Mouse (Mus musculus) heart, embryonic 13.5 days (tissue): ENCODE measurements at regions not wholly inside any gene's neighbourhood (a gene's known extent, or its start where the extent isn't known, plus 50 kb on each side); places are given as distances from the start of the nearest gene placed in this dataset.

Source experiments
- ATAC-seq: fragments of 200-750 bp; cut with Nextera tagmentation; 2 replicates; pipeline ENCODE4 v1.8.0; 2017; ENCODE audit warnings: moderate TSS enrichment; ENCODE audit not compliant: insufficient number of reproducible peaks, low FRiP score, low TSS enrichment; ENCODE audit errors: extremely low read depth
- H3K27ac ChIP-seq: fragments of 300-500 bp; sonication (generic); replicated peaks from 2 replicates; pipeline ENCODE4 v1.5.1; 2015; ENCODE audit warnings: moderate library complexity, mild to moderate bottlenecking, inconsistent platforms
- H3K27me3 ChIP-seq: fragments of 300-500 bp; sonication (generic); replicated peaks from 2 replicates; pipeline ENCODE4 v1.6.1; 2015; ENCODE audit warnings: mild to moderate bottlenecking, inconsistent platforms
- H3K36me3 ChIP-seq: fragments of 300-500 bp; sonication (generic); 2 replicates; pipeline ENCODE4 v1.6.1; 2015; ENCODE audit warnings: mild to moderate bottlenecking, inconsistent platforms
- H3K4me1 ChIP-seq: fragments of 300-500 bp; sonication (generic); 2 replicates; pipeline ENCODE4 v1.6.1; 2015; ENCODE audit warnings: inconsistent platforms
- H3K4me2 ChIP-seq: fragments of 300-500 bp; sonication (generic); 2 replicates; pipeline ENCODE4 v1.6.1; 2015; ENCODE audit warnings: inconsistent platforms, mild to moderate bottlenecking, moderate library complexity
- H3K4me3 ChIP-seq: fragments of 300-500 bp; sonication (generic); 2 replicates; pipeline ENCODE4 v1.5.1; 2015; ENCODE audit warnings: moderate library complexity, mild to moderate bottlenecking, inconsistent platforms
- H3K9ac ChIP-seq: fragments of 300-500 bp; sonication (generic); 2 replicates; pipeline ENCODE4 v1.6.1; 2015; ENCODE audit warnings: inconsistent platforms, mild to moderate bottlenecking, moderate library complexity
- H3K9me3 ChIP-seq: fragments of 300-500 bp; sonication (generic); 2 replicates; pipeline ENCODE4 v1.6.1; 2016; ENCODE audit warnings: inconsistent platforms
- WGBS: fragments of 180-500 bp; shearing (Covaris S2); methylation state at CpG from one replicate; pipeline ENCODE4 v1.1.7; 2015; ENCODE audit warnings: mixed read lengths; 5-methylcytosine and 5-hydroxymethylcytosine counted together

GRCm38 (mm10) chr7:130095141-130095540, 425.0 kb downstream of the Ate1 start:
- H3K4me1 ChIP-seq = no peaks in the 10 kb centered on the region
- H3K4me2 ChIP-seq = no peak overlapping the region
- no peak overlapping the region for H3K4me3 ChIP-seq
- no peak overlapping the region for H3K9ac ChIP-seq
- H3K27ac ChIP-seq = no peak overlapping the region
- H3K36me3 ChIP-seq = no peaks in the 10 kb centered on the region
- no peaks in the 10 kb centered on the region for H3K27me3 ChIP-seq
- ATAC-seq = no peak
- no peaks in the 10 kb centered on the region for H3K9me3 ChIP-seq
- WGBS = 76% methylated on average over 4 of the region's 4 CpGs

GRCm38 (mm10) chr7:130098606-130099005, 421.6 kb downstream of the Ate1 start:
- H3K36me3 ChIP-seq = no peaks in the 10 kb centered on the region
- no peak for ATAC-seq
- H3K27me3 ChIP-seq = no peaks in the 10 kb centered on the region
- peaks cover under 1% of the 10 kb centered on the region; the same call in 1 of the 2 replicates for H3K4me1 ChIP-seq
- no peak overlapping the region for H3K27ac ChIP-seq
- H3K9ac ChIP-seq = no peak overlapping the region
- no peaks in the 10 kb centered on the region for H3K9me3 ChIP-seq
- WGBS = 67% methylated on average over 10 of the region's 10 CpGs
- no peak overlapping the region for H3K4me2 ChIP-seq
- H3K4me3 ChIP-seq = no peak overlapping the region

GRCm38 (mm10) chr7:130102671-130103070, 417.5 kb downstream of the Ate1 start:
- WGBS = 61% methylated on average over 5 of the region's 5 CpGs
- H3K4me3 ChIP-seq = no peak overlapping the region
- no peak overlapping the region for H3K9ac ChIP-seq
- no peaks in the 10 kb centered on the region for H3K9me3 ChIP-seq
- peaks cover 10% of the 10 kb centered on the region; the same call in 1 of the 2 replicates for H3K4me1 ChIP-seq
- H3K27ac ChIP-seq = no peak overlapping the region
- H3K4me2 ChIP-seq = no peak overlapping the region
- H3K36me3 ChIP-seq = no peaks in the 10 kb centered on the region
- no peaks in the 10 kb centered on the region for H3K27me3 ChIP-seq
- ATAC-seq = no peak

GRCm38 (mm10) chr7:130106961-130107360, 413.2 kb downstream of the Ate1 start:
- H3K4me2 ChIP-seq = no peak overlapping the region
- H3K9ac ChIP-seq = no peak overlapping the region
- no peaks in the 10 kb centered on the region for H3K9me3 ChIP-seq
- no peak overlapping the region for H3K4me3 ChIP-seq
- 55% methylated on average over 5 of the region's 5 CpGs for WGBS
- H3K27me3 ChIP-seq = no peaks in the 10 kb centered on the region
- no peak overlapping the region for H3K27ac ChIP-seq
- peaks cover 10% of the 10 kb centered on the region; the same call in 1 of the 2 replicates for H3K4me1 ChIP-seq
- no peak for ATAC-seq
- H3K36me3 ChIP-seq = no peaks in the 10 kb centered on the region

GRCm38 (mm10) chr7:130108362-130108761, 411.8 kb downstream of the Ate1 start:
- H3K9me3 ChIP-seq = no peaks in the 10 kb centered on the region
- peaks cover 10% of the 10 kb centered on the region; the same call in 1 of the 2 replicates for H3K4me1 ChIP-seq
- H3K27me3 ChIP-seq = no peaks in the 10 kb centered on the region
- H3K36me3 ChIP-seq = no peaks in the 10 kb centered on the region
- no peak overlapping the region for H3K9ac ChIP-seq
- WGBS = 83% methylated on average over 17 of the region's 17 CpGs
- no peak overlapping the region for H3K4me3 ChIP-seq
- H3K4me2 ChIP-seq = no peak overlapping the region
- ATAC-seq = no peak
- H3K27ac ChIP-seq = no peak overlapping the region
